Mouse (Mus musculus) lung, adult 2 months (tissue): ENCODE measurements around the gene Gsg1.

ENCODE experiments used
- CTCF ChIP-seq: fragments of 200-500 bp; IDR thresholded peaks from 2 replicates; pipeline ENCODE4 v1.5.1; 2011; ENCODE audit warnings: mild to moderate bottlenecking, low read length, control low read depth; ENCODE audit not compliant: insufficient read depth
- POLR2A ChIP-seq: fragments of 200-500 bp; IDR thresholded peaks from 2 replicates; pipeline ENCODE4 v1.6.1; 2011; ENCODE audit warnings: low read depth, mild to moderate bottlenecking, control low read depth, low read length, borderline replicate concordance; ENCODE audit errors: extremely low read depth

GRCm38 (mm10) chr6:135260435-135260834, 6.3 kb upstream of the Gsg1 start:
- TF ChIP-seq POLR2A (no peak), CTCF (no peak)
